Mouse (Mus musculus): ENCODE results near the gene Fam19a2. TPM values are rescaled to one million over a fixed set of nuclear protein-coding genes. Genes with fewer than 3 reads are reported as not detected.

Gene Fam19a2
- polyA plus RNA-seq, 1 experiment: 0.01 TPM

- H3ac ChIP-seq (ENCODE audit: control insufficient read depth, insufficient read length): no peak overlapping the region
- peak overlapping the region; percentile 83 for H3K4me2 ChIP-seq (ENCODE audit: low read depth)
- H3K27me3 ChIP-seq (ENCODE audit: control insufficient read depth, insufficient read depth, insufficient read length): no peaks in the 10 kb centered on the region
- H3K36me3 ChIP-seq (ENCODE audit: control insufficient read depth, insufficient read depth): no peaks in the 10 kb centered on the region
- H3K79me2 ChIP-seq (ENCODE audit: control insufficient read depth, insufficient read depth): no peaks in the 10 kb centered on the region
- TF ChIP-seq MYOG (IDR thresholded peaks at IDR 0.05; ENCODE audit: control insufficient read depth in 1 of 3, insufficient read depth in 1 of 3, insufficient read length in 2 of 3, low read depth in 2 of 3) (no peak), SRF (IDR thresholded peaks at IDR 0.05; ENCODE audit: control insufficient read depth, insufficient read length, low read depth) (no peak), MAX (IDR thresholded peaks at IDR 0.05; ENCODE audit: low read depth) (no peak), MYOD1 (IDR thresholded peaks at IDR 0.05; ENCODE audit: control insufficient read depth in 1 of 3, insufficient read length in 2 of 3, low read depth in 2 of 3) (no peak), REST (IDR thresholded peaks at IDR 0.05; ENCODE audit: insufficient read depth, insufficient read length) (no peak)
- no peak overlapping the region for H3K4me3 ChIP-seq
These were observed 1.5 kb downstream of the Fam19a2 start for GRCm38 (mm10) chr10:123265241-123265790.

- H3K36me3 ChIP-seq (ENCODE audit: control insufficient read depth, insufficient read depth): no peaks in the 10 kb centered on the region
- no peak overlapping the region for H3ac ChIP-seq (ENCODE audit: control insufficient read depth, insufficient read length)
- H3K4me3 ChIP-seq: no peak overlapping the region
- H3K27me3 ChIP-seq (ENCODE audit: control insufficient read depth, insufficient read depth, insufficient read length): no peaks in the 10 kb centered on the region
- H3K79me2 ChIP-seq (ENCODE audit: control insufficient read depth, insufficient read depth): no peaks in the 10 kb centered on the region
- TF ChIP-seq TCF3 (IDR thresholded peaks at IDR 0.05; ENCODE audit: insufficient read length, low read depth): no peak
- no peak for TF ChIP-seq MYOG (IDR thresholded peaks at IDR 0.05; ENCODE audit: control insufficient read depth in 1 of 3, insufficient read depth in 1 of 3, insufficient read length in 2 of 3, low read depth in 2 of 3)
- no peak for TF ChIP-seq POLR2AphosphoS2 (IDR thresholded peaks at IDR 0.05; ENCODE audit: insufficient read length, low read depth)
- TF ChIP-seq POLR2A (IDR thresholded peaks at IDR 0.05; ENCODE audit: insufficient read length, low read depth): no peak
- no peak for TF ChIP-seq USF1 (IDR thresholded peaks at IDR 0.05; ENCODE audit: low read depth)
- peak in 1 of 3 experiments; percentile 62 for TF ChIP-seq MYOD1 (IDR thresholded peaks at IDR 0.05; ENCODE audit: control insufficient read depth in 1 of 3, insufficient read length in 2 of 3, low read depth in 2 of 3)
- H3K4me2 ChIP-seq (ENCODE audit: low read depth): peak overlapping the region; percentile 75
These were observed 4.8 kb downstream of the Fam19a2 start for GRCm38 (mm10) chr10:123268568-123268967.

GRCm38 (mm10) chr10:123274554-123274953 is 10.8 kb downstream of the Fam19a2 start:
- Histone ChIP-seq H3K4me2 (ENCODE audit: low read depth) (peak overlapping the region; percentile 46), H3ac (ENCODE audit: control insufficient read depth, insufficient read length) (no peak overlapping the region), H3K4me3 (no peak overlapping the region), H3K27me3 (ENCODE audit: control insufficient read depth, insufficient read depth, insufficient read length) (no peaks in the 10 kb centered on the region), H3K36me3 (ENCODE audit: control insufficient read depth, insufficient read depth) (no peaks in the 10 kb centered on the region), H3K79me2 (ENCODE audit: control insufficient read depth, insufficient read depth) (no peaks in the 10 kb centered on the region)
- TF ChIP-seq USF1 (IDR thresholded peaks at IDR 0.05; ENCODE audit: low read depth): no peak
- no peak for TF ChIP-seq POLR2AphosphoS2 (IDR thresholded peaks at IDR 0.05; ENCODE audit: insufficient read length, low read depth)
- TF ChIP-seq MYOG (IDR thresholded peaks at IDR 0.05; ENCODE audit: control insufficient read depth in 1 of 3, insufficient read depth in 1 of 3, insufficient read length in 2 of 3, low read depth in 2 of 3): no peak

DNA sequence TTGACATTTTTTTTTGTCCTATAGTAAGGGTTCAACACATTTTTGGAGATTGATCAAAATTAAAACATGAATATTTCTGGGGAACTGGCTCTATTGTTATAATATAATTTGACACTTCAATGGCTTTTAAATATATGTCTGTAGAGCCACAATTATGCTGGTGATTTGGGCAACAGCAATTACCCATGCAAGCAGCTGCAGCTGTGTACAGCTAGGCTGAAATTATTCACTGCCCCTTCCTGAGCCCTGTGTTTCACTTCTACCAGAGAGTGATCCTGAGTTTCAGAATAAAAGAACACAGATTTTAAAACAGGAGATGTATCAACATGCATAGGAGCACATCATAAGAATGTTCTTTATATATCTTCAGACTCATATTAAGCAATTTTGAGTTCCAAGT is 43.5 kb downstream of the Fam19a2 start:
- Histone ChIP-seq H3K36me3 (ENCODE audit: control insufficient read depth, insufficient read depth) (no peaks in the 10 kb centered on the region), H3K27me3 (ENCODE audit: control insufficient read depth, insufficient read depth, insufficient read length) (no peaks in the 10 kb centered on the region), H3ac (ENCODE audit: control insufficient read depth, insufficient read length) (no peak overlapping the region), H3K4me3 (no peak overlapping the region), H3K79me2 (ENCODE audit: control insufficient read depth, insufficient read depth) (no peaks in the 10 kb centered on the region), H3K4me2 (ENCODE audit: low read depth) (no peak overlapping the region)
- TF ChIP-seq MAX (IDR thresholded peaks at IDR 0.05; ENCODE audit: low read depth): no peak
- TF ChIP-seq POLR2AphosphoS2 (IDR thresholded peaks at IDR 0.05; ENCODE audit: insufficient read length, low read depth): no peak
- TF ChIP-seq TCF12 (IDR thresholded peaks at IDR 0.05; ENCODE audit: insufficient read depth, poor library complexity, severe bottlenecking): no peak
- no peak for TF ChIP-seq E2F4 (IDR thresholded peaks at IDR 0.05; ENCODE audit: insufficient read depth)
- TF ChIP-seq SRF (IDR thresholded peaks at IDR 0.05; ENCODE audit: control insufficient read depth, insufficient read length, low read depth): no peak
- TF ChIP-seq USF1 (IDR thresholded peaks at IDR 0.05; ENCODE audit: low read depth): no peak
- no peak for TF ChIP-seq MYOG (IDR thresholded peaks at IDR 0.05; ENCODE audit: control insufficient read depth in 1 of 3, insufficient read depth in 1 of 3, insufficient read length in 2 of 3, low read depth in 2 of 3)
- TF ChIP-seq POLR2A (IDR thresholded peaks at IDR 0.05; ENCODE audit: insufficient read length, low read depth): no peak
- no peak for TF ChIP-seq CEBPB (IDR thresholded peaks at IDR 0.05; ENCODE audit: insufficient read depth, poor library complexity, severe bottlenecking)
- TF ChIP-seq MYOD1 (IDR thresholded peaks at IDR 0.05; ENCODE audit: control insufficient read depth in 1 of 3, insufficient read length in 2 of 3, low read depth in 2 of 3): no peak
- no peak for TF ChIP-seq TCF3 (IDR thresholded peaks at IDR 0.05; ENCODE audit: insufficient read length, low read depth)
- TF ChIP-seq REST (IDR thresholded peaks at IDR 0.05; ENCODE audit: insufficient read depth, insufficient read length): no peak

DNA sequence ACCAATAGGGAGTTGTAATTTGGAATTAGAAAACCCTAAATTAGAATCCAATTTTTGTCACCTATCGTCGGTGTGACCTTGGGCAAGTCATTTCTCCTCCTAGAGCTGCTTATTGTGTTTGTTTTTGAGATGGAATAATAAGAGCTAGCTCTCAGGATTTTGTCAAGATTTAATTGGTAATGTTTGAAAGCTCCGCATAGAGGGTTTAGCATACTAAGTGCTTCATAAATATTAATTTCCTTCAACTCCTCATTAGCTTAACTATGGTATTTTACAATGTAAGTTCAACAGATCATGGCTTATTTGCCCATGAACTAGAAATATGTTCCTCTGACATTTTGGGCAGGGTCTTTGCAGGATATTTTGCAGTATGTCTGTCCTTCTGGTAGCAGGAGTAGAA is 62.5 kb downstream of the Fam19a2 start:
- no peaks in the 10 kb centered on the region for H3K27me3 ChIP-seq (ENCODE audit: control insufficient read depth, insufficient read depth, insufficient read length)
- H3K4me2 ChIP-seq (ENCODE audit: low read depth): no peak overlapping the region
- no peak for TF ChIP-seq CEBPB (IDR thresholded peaks at IDR 0.05; ENCODE audit: insufficient read depth, poor library complexity, severe bottlenecking)
- TF ChIP-seq E2F4 (IDR thresholded peaks at IDR 0.05; ENCODE audit: insufficient read depth): no peak
- TF ChIP-seq REST (IDR thresholded peaks at IDR 0.05; ENCODE audit: insufficient read depth, insufficient read length): no peak
- TF ChIP-seq MYOD1 (IDR thresholded peaks at IDR 0.05; ENCODE audit: control insufficient read depth in 1 of 3, insufficient read length in 2 of 3, low read depth in 2 of 3): no peak
- no peak for TF ChIP-seq TCF12 (IDR thresholded peaks at IDR 0.05; ENCODE audit: insufficient read depth, poor library complexity, severe bottlenecking)
- no peak for TF ChIP-seq TCF3 (IDR thresholded peaks at IDR 0.05; ENCODE audit: insufficient read length, low read depth)
- TF ChIP-seq POLR2A (IDR thresholded peaks at IDR 0.05; ENCODE audit: insufficient read length, low read depth): no peak
- no peak for TF ChIP-seq SRF (IDR thresholded peaks at IDR 0.05; ENCODE audit: control insufficient read depth, insufficient read length, low read depth)
- no peaks in the 10 kb centered on the region for H3K79me2 ChIP-seq (ENCODE audit: control insufficient read depth, insufficient read depth)
- no peak overlapping the region for H3ac ChIP-seq (ENCODE audit: control insufficient read depth, insufficient read length)
- no peaks in the 10 kb centered on the region for H3K36me3 ChIP-seq (ENCODE audit: control insufficient read depth, insufficient read depth)
- H3K4me3 ChIP-seq: no peak overlapping the region

Data from myocyte (in vitro differentiated cells).